10 mouse cellular contexts compared by ENCODE assay signal in genomic region chr9:58859080-58859635, GRCm38 (mm10). TPM values are rescaled to one million over a fixed set of nuclear protein-coding genes. Genes with fewer than 3 reads are reported as not detected.
DNase-seq lines count a peak whose midpoint lies in the region; ATAC-seq and TF ChIP-seq lines count a peak whose summit lies in the region.
"Had no signal": no experiment of that assay in that cellular context is flagged by ENCODE, and none has a peak within 500 bp of the region (broad histone marks: within the 10 kb centered on the region; RNA-seq: fewer than 3 reads in every experiment).

No protein-coding gene starts in this region.

- no peak overlapping the region for H3K27ac ChIP-seq in cerebellum, adult 2 months (ENCODE audit: insufficient read depth, low read length)
- H3K27ac ChIP-seq in lung, embryonic 16.5 days (ENCODE audit: low read length): no peak overlapping the region
- no peak overlapping the region for H3K27ac ChIP-seq in hindbrain, embryonic 13.5 days
- H3K27ac ChIP-seq in neural tube, embryonic 15.5 days (replicated peaks): no peak overlapping the region

- 56% methylated on average over 30 of the region's 30 CpGs for WGBS in cerebellum, adult 2 months
- 23% methylated on average over 30 of the region's 30 CpGs for WGBS in lung, embryonic 16.5 days
- 37% methylated on average over 30 of the region's 30 CpGs for WGBS in hindbrain, embryonic 13.5 days
- WGBS in neural tube, embryonic 15.5 days: 36% methylated on average over 30 of the region's 30 CpGs

- no peak for TF ChIP-seq POLR2A in cerebellum, adult 2 months (IDR thresholded peaks at IDR 0.05; ENCODE audit: borderline replicate concordance, insufficient read depth, low read length)

- H3K27me3 ChIP-seq in cerebellum, adult 2 months (ENCODE audit: control insufficient read depth, insufficient read depth, low read length): no peaks in the 10 kb centered on the region
- H3K27me3 ChIP-seq in lung, embryonic 16.5 days (ENCODE audit: control insufficient read depth, insufficient read depth, low read depth, low read length): no peaks in the 10 kb centered on the region
- peaks cover 21% of the 10 kb centered on the region; the same call in 1 of the 2 replicates for H3K27me3 ChIP-seq in hindbrain, embryonic 13.5 days
- peaks cover 5% of the 10 kb centered on the region; the same call in 1 of the 2 replicates for H3K27me3 ChIP-seq in neural tube, embryonic 15.5 days (replicated peaks)

- H3K9ac ChIP-seq in lung, embryonic 16.5 days (ENCODE audit: low read length): no peak overlapping the region
- peak overlapping the region; percentile 26; the same call in 1 of the 2 replicates for H3K9ac ChIP-seq in hindbrain, embryonic 13.5 days
- H3K9ac ChIP-seq in neural tube, embryonic 15.5 days (replicated peaks): no peak overlapping the region

- ATAC-seq in lung, embryonic 16.5 days (ENCODE audit: low read depth): no peak
- no peak for ATAC-seq in hindbrain, embryonic 13.5 days (ENCODE audit: low FRiP score)
- no peak for ATAC-seq in neural tube, embryonic 15.5 days (ENCODE audit: low FRiP score)
- ATAC-seq in frontal cortex, adult (ENCODE audit: low TSS enrichment): no peak

- no peak for TF ChIP-seq CTCF in cerebellum, adult 2 months (IDR thresholded peaks at IDR 0.05; ENCODE audit: borderline replicate concordance, insufficient read depth, low read depth, low read length)

- H3K36me3 ChIP-seq in lung, embryonic 16.5 days (ENCODE audit: control insufficient read depth, insufficient read depth, low read length): no peaks in the 10 kb centered on the region
- peaks cover 45% of the 10 kb centered on the region for H3K36me3 ChIP-seq in hindbrain, embryonic 13.5 days
- peaks cover 28% of the 10 kb centered on the region for H3K36me3 ChIP-seq in neural tube, embryonic 15.5 days

- H3K4me2 ChIP-seq in lung, embryonic 16.5 days (ENCODE audit: low read depth, low read length): peak overlapping the region; percentile 40
- peak overlapping the region; percentile 27 for H3K4me2 ChIP-seq in hindbrain, embryonic 13.5 days
- peak overlapping the region; percentile 29 for H3K4me2 ChIP-seq in neural tube, embryonic 15.5 days

- H3K4me3 ChIP-seq in cerebellum, adult 2 months (replicated peaks; ENCODE audit: insufficient read depth, low read depth, low read length): peak overlapping the region; percentile 20
- 0 out of 2 replicates have a peak overlapping the region, but pooled peaks have one; percentile 6 for H3K4me3 ChIP-seq in lung, embryonic 16.5 days (ENCODE audit: low read length)
- H3K4me3 ChIP-seq in hindbrain, embryonic 13.5 days: no peak overlapping the region
- H3K4me3 ChIP-seq in neural tube, embryonic 15.5 days (replicated peaks): no peak overlapping the region

- no peak for DNase-seq in cerebellum, adult 2 months
- DNase-seq in cerebellum, postnatal 4 days (ENCODE audit: low spot score in 2 of 2): no peak
- DNase-seq in lung, postnatal 4 days: no peak
- DNase-seq in lung, adult 18-20 months: no peak
- DNase-seq: right cerebral cortex, adult 18-20 months had no signal

- peaks cover 5% of the 10 kb centered on the region; the same call in 1 of the 2 replicates for H3K4me1 ChIP-seq in cerebellum, adult 2 months (ENCODE audit: control insufficient read depth, insufficient read depth, low read length)
- H3K4me1 ChIP-seq in lung, embryonic 16.5 days (replicated peaks; ENCODE audit: control insufficient read depth, insufficient read depth, low read length): no peaks in the 10 kb centered on the region
- H3K4me1 ChIP-seq in hindbrain, embryonic 13.5 days (replicated peaks): peaks cover 26% of the 10 kb centered on the region
- H3K4me1 ChIP-seq in neural tube, embryonic 15.5 days: peaks cover 15% of the 10 kb centered on the region

- H3K9me3 ChIP-seq in lung, embryonic 16.5 days (ENCODE audit: control insufficient read depth, low read length): no peaks in the 10 kb centered on the region
- no peaks in the 10 kb centered on the region for H3K9me3 ChIP-seq in hindbrain, embryonic 13.5 days
- H3K9me3 ChIP-seq in neural tube, embryonic 15.5 days (replicated peaks): no peaks in the 10 kb centered on the region

RNA-seq across cellular contexts. Expression of gene Hcn4, which starts 35.9 kb away (rescaled TPM):
- polyA plus RNA-seq in cerebellum, adult 2 months (2012; rRNA removed): 4.1 and 4.9 TPM in 2 replicates
- polyA plus RNA-seq in lung, embryonic 16.5 days (2015; fragmentation: Nextera tagmentation; extraction: Ambion mirVana): 0.19 and 0.21 TPM in 2 replicates
- polyA plus RNA-seq in hindbrain, embryonic 13.5 days (2015; fragmentation: Nextera tagmentation; extraction: Ambion mirVana): 3.0 and 3.1 TPM in 2 replicates
- 2.9 and 4.0 TPM in 2 replicates for polyA plus RNA-seq in neural tube, embryonic 15.5 days (2015; fragmentation: Nextera tagmentation; extraction: Ambion mirVana)
- polyA plus RNA-seq: liver, embryonic 16.5 days had no signal

Comparison
In these comparisons a context has a peak if more than half of its experiments do, and no peak if none do; other contexts are left out.
1. H3K4me3 ChIP-seq: peak in cerebellum, adult 2 months (single experiment) and lung, embryonic 16.5 days (single experiment); none in hindbrain, embryonic 13.5 days (single experiment) and neural tube, embryonic 15.5 days (single experiment).
2. Peak in every context shown above with its lines, with median percentiles within 50 percentile points of each other: H3K4me2 ChIP-seq.